Mouse (Mus musculus) cerebellum, adult (tissue): ENCODE results near the gene Exosc7.

ENCODE experiments used
- ATAC-seq: cut with Nextera tagmentation; 2 replicates; pipeline ENCODE4 v1.9.2; 2017; ENCODE audit warnings: mild to moderate bottlenecking, moderate library complexity, mixed read lengths; ENCODE audit not compliant: insufficient number of reproducible peaks, low FRiP score, low TSS enrichment

The Exosc7 gene

DNA sequence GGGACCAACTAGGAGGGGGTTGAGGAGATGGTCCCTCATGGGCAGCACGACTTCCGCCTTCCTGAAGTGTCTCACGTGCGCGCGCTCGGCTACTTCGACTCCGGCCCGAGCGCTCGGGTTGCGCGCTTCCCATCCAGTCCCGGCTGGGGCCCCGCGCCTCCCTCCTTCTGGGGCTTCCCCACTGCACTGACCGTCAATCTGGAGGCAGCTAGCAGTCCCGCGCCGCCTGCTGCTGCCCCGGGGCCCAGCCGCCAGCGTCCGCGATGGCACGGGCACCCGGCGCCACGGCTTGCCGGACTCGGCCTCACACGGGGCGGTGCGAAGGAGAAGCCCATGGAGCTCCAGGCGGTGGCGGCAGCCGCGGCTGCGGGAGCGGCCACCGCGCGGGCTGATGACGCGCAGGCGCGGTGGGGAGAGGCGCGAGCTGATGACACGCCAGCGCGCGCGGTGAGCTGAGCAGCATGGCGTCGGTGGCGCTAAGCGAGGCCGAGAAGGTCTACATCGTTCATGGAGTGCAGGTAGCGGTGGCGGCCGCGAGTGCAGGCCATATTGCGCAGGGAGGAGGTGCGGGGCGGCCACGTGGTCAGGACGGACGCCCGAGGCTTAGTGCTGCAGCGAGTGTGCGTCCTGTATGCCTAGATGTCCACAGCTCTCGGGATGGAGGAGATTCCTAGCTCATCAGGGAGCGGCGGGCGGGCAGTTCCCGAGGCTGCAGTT is at the start of gene Exosc7, which contains the start of gene Zdhhc3:
Gene Exosc7, plus strand, starts transcription at position 411 of the 717 bp plus-strand sequence.
Gene Zdhhc3, minus strand, starts transcription at position 401 of the 717 bp plus-strand sequence.
- ATAC-seq, result peak; percentile 86

DNA sequence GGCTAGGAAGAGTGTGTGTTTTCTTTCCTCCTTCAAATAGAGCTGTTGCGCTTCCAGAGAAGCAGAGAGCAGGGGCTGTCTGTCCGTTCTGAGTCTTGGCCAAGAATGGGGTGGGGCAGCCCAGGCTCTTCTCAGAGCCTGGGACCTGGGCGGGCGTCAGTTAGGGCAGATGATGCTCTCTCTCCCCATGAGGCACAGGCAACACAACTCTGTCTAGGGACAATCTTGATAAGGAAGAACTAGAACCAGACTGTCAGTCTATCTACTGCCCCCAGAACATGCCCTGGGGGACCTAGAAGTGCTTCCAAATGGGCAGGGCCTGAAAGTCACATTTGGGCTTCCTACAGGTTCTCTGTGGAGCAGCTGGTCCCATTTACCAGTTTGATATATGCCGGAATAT is 33.9 kb upstream of the Exosc7 start:
- ATAC-seq, result no peak

- ATAC-seq, result no peak
Observed at GRCm38 (mm10) chr9:123080355-123080754, 32.7 kb upstream of the Exosc7 start.

GRCm38 (mm10) chr9:123080796-123081195 is 32.2 kb upstream of the Exosc7 start:
- no peak for ATAC-seq

DNA sequence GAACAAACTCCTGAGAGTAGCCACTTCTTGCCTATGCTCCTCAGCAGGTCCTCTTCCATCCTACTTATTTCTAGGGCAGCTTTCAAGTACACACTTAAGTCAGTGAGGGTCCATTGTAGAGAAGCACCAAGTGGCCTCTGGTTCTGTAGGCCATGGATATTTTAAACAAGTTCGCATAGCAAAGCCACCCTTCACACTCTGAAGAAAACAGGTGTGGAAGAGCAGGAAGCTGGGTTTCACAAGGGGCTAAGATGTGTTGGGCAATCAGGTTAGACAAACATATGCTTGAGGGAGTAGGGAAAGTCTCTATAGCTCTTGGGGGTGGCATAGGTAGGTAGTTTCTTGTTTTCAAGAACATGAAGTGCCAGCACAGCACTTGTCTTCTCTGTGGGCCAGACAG is 27.6 kb upstream of the Exosc7 start:
- no peak for ATAC-seq

GRCm38 (mm10) chr9:123087558-123087957 is 25.5 kb upstream of the Exosc7 start:
- no peak for ATAC-seq

GRCm38 (mm10) chr9:123090844-123091243 is 22.2 kb upstream of the Exosc7 start:
- no peak for ATAC-seq

DNA sequence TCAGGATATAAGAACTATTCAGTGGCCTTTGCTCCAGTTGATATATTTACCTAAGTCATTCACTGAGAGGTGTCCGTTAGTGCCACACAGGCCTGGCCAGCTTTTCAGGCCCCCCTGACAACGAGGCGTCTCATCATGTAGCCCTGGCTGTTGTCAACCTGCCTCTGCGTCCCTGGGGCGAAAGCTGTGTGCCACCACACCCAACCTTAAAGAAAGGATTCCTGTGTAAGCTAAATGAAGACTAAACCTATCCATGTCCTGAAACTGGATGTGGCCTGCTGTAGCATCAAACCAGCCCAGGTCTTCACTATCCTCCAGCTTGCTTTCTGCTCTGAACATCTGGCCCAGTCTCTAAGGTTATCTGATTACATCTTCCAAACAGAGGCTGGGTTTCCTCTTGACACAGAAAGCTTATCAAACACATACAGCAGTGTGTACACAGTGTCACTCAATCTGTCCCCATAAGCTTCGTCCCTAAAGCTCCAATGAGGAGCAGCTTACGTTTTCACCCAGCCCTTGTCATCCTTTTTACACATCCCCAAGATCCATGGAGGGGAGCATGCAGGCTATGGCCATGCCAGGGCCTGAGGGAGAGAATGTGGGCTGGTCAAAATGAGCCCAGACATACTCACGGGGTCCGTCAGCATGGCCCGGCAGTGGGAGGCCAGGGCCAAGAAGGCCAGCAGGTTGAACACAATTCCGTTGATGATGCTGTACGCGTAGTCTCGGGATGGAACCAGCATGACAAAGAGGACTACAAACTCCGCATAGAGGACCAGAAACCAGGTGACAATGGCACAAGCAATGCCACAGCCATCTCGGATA is 13.2 kb upstream of the Exosc7 start:
- ATAC-seq, result no peak

DNA sequence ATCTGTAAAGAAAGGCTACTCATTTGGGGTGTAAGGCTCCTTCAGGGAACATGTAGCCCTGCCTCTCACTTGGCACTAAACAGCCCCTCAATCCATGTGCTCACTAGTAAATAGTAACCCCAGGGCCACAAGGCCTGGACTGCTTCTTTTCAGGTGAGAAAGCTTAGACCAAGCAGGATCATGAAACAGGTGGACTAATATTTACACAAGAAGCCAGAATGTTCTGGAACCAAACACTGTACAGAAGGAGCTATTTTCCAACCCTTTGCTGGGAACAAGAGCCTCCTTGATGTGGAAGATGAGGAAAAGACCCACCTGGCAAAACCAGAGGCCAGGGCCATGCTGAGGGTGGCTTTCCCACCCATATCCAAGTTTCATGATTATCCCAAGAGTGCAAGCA is 9.6 kb upstream of the Exosc7 start:
- no peak for ATAC-seq

GRCm38 (mm10) chr9:123104362-123104761 is 8.7 kb upstream of the Exosc7 start:
- ATAC-seq, result no peak

DNA sequence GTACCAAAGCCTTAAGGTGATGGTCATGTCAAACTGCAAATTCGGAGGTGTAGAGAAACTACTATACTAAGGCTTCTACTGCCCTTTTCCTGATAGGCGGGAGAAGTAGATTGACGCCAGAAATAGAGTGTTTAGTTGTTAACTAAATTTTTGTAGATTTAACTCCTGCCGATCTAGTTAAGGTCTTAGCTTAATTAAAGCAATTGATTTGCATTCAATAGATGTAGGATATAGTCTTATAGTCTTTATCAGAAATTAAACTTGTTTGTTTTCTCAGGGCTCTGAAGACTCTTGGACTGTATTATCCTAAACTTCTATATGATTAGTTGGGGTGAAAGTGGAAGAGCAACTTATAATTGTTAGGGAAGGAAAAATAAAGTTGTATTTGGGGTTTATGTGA is 5.8 kb upstream of the Exosc7 start:
- ATAC-seq, result peak; percentile 86

GRCm38 (mm10) chr9:123109188-123109587 is 3.8 kb upstream of the Exosc7 start:
- ATAC-seq, result no peak

- no peak for ATAC-seq
Observed at GRCm38 (mm10) chr9:123111751-123112221, 1.2 kb upstream of the Exosc7 start.

DNA sequence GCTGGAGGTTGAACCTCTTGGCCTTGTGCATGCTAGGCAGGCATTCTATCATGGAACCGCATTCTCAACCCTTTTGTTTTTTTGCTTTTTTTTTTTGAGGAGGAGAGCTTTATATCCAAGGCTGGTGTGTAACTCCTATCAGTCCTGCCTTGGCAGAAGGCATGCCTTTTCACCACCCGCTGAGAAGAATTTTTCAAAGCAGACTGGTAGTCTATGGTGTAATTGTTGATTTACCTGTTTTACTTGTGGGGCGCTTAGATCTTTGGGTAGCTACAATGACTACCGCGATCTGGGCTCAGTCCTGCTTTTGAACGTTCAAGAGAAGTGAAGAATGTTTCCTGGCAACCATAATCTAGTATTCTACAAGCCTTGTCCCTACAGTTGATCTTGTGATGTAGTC is 916 bp downstream of the Exosc7 start:
- ATAC-seq, result no peak

GRCm38 (mm10) chr9:123115566-123115965 is 2.6 kb downstream of the Exosc7 start:
- no peak for ATAC-seq

GRCm38 (mm10) chr9:123123017-123123416 is 10.0 kb downstream of the Exosc7 start:
- no peak for ATAC-seq

GRCm38 (mm10) chr9:123123571-123124412 is 10.8 kb downstream of the Exosc7 start:
- ATAC-seq, result no peak

GRCm38 (mm10) chr9:123124413-123124981 is 11.5 kb downstream of the Exosc7 start:
- ATAC-seq, result no peak

GRCm38 (mm10) chr9:123127663-123128062 is 14.6 kb downstream of the Exosc7 start:
- ATAC-seq, result no peak

GRCm38 (mm10) chr9:123132994-123133393 is 20.0 kb downstream of the Exosc7 start:
- no peak for ATAC-seq
